ENCODE assay signal across 8 mouse cellular contexts in the genomic region with DNA sequence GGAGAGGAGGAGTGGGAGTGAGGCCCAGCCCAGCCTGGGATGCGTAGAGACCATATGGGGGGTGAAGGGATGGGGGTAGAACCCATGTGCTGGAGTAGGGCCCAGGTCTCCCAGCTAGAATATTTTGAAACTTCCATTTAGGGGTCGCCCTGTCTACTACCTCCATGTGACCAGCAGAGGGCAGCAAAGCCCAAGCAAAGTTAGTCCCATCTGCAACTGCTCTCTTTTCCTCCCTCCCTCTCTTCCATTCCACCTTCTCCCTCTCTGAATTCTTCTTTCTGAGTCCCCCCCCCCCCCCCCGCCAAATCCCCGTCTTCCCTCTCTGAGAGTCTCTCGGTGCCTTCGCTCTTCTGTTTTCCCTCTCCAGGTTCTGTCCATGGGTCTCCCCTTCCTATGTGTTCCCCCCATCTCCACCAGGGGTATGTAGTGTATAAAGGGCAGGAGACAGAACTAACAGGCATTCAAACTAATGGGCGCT. TPM values are rescaled to one million over a fixed set of nuclear protein-coding genes. Genes with fewer than 3 reads are reported as not detected.
DNase-seq lines count a peak whose midpoint lies in the region; ATAC-seq and TF ChIP-seq lines count a peak whose summit lies in the region.

No protein-coding gene starts in this region.

- H3K4me1 ChIP-seq in forebrain, embryonic 11.5 days (replicated peaks; ENCODE audit: control insufficient read depth, insufficient read depth, low read length), result no peaks in the 10 kb centered on the region
- H3K4me1 ChIP-seq in hindbrain, embryonic 14.5 days (replicated peaks; ENCODE audit: control insufficient read depth, insufficient read depth, low read length), result no peaks in the 10 kb centered on the region
- no peaks in the 10 kb centered on the region for H3K4me1 ChIP-seq in limb, embryonic 12.5 days (replicated peaks)

- H3K36me3 ChIP-seq in forebrain, embryonic 11.5 days (ENCODE audit: control insufficient read depth, insufficient read depth, low read length), result no peaks in the 10 kb centered on the region
- no peaks in the 10 kb centered on the region for H3K36me3 ChIP-seq in hindbrain, embryonic 14.5 days (replicated peaks; ENCODE audit: control insufficient read depth, insufficient read depth)
- H3K36me3 ChIP-seq in limb, embryonic 12.5 days, result no peaks in the 10 kb centered on the region
- no peaks in the 10 kb centered on the region for H3K36me3 ChIP-seq in myocyte (ENCODE audit: control insufficient read depth, insufficient read depth)

- no peak overlapping the region for H3K27ac ChIP-seq in forebrain, embryonic 11.5 days (ENCODE audit: low read depth, low read length)
- H3K27ac ChIP-seq in hindbrain, embryonic 14.5 days, result no peak overlapping the region
- H3K27ac ChIP-seq in limb, embryonic 12.5 days, result no peak overlapping the region

- peak; percentile 68 for DNase-seq in urinary bladder, postnatal 14 days (ENCODE audit: low spot score)
- DNase-seq in urinary bladder, postnatal 10 days (ENCODE audit: low spot score), result no peak
- DNase-seq in brain, adult 2 months (ENCODE audit: low read depth, low spot score), result peak; percentile 82
- DNase-seq in forebrain, embryonic 11.5 days (ENCODE audit: low spot score), result peak; percentile 84
- DNase-seq in hindbrain, embryonic 14.5 days (ENCODE audit: low spot score), result peak; percentile 86
- peak; percentile 82 for DNase-seq in testis, postnatal 10 days (ENCODE audit: low spot score)

- H3K27me3 ChIP-seq in forebrain, embryonic 11.5 days (ENCODE audit: control insufficient read depth, insufficient read depth, low read length), result peaks cover 41% of the 10 kb centered on the region
- peaks cover 72% of the 10 kb centered on the region for H3K27me3 ChIP-seq in hindbrain, embryonic 14.5 days (ENCODE audit: control insufficient read depth, insufficient read depth, low read length)
- H3K27me3 ChIP-seq in limb, embryonic 12.5 days, result peaks cover 33% of the 10 kb centered on the region
- H3K27me3 ChIP-seq in myocyte (ENCODE audit: control insufficient read depth, insufficient read depth, insufficient read length), result peaks cover 5% of the 10 kb centered on the region

- no peak overlapping the region for H3K4me2 ChIP-seq in forebrain, embryonic 11.5 days (ENCODE audit: low read depth, low read length, severe bottlenecking)
- H3K4me2 ChIP-seq in hindbrain, embryonic 14.5 days (replicated peaks), result no peak overlapping the region
- H3K4me2 ChIP-seq in limb, embryonic 12.5 days, result peak overlapping the region; percentile 42
- H3K4me2 ChIP-seq in myocyte (ENCODE audit: low read depth), result peak overlapping the region; percentile 61

- no peak overlapping the region for H3K9ac ChIP-seq in forebrain, embryonic 11.5 days (ENCODE audit: low read length)
- no peak overlapping the region for H3K9ac ChIP-seq in hindbrain, embryonic 14.5 days
- no peak overlapping the region for H3K9ac ChIP-seq in limb, embryonic 12.5 days (replicated peaks)

- no peak overlapping the region for H3ac ChIP-seq in myocyte (ENCODE audit: control insufficient read depth, insufficient read length)

- peak; percentile 63 for ATAC-seq in forebrain, embryonic 11.5 days (replicated peaks; ENCODE audit: low FRiP score)
- ATAC-seq in hindbrain, embryonic 14.5 days (ENCODE audit: low FRiP score), result peak; percentile 75
- ATAC-seq in limb, embryonic 12.5 days (ENCODE audit: insufficient number of reproducible peaks, insufficient read depth, low FRiP score, low TSS enrichment, low read depth), result peak; percentile 38; the same call in 1 of the 2 replicates

- no peak for TF ChIP-seq POLR2A in myocyte (IDR thresholded peaks at IDR 0.05; ENCODE audit: insufficient read length, low read depth)

- no peaks in the 10 kb centered on the region for H3K9me3 ChIP-seq in forebrain, embryonic 11.5 days (ENCODE audit: control insufficient read depth, low read length)
- no peaks in the 10 kb centered on the region; the same call in 1 of the 2 replicates for H3K9me3 ChIP-seq in hindbrain, embryonic 14.5 days (ENCODE audit: control insufficient read depth, low read length)
- no peaks in the 10 kb centered on the region for H3K9me3 ChIP-seq in limb, embryonic 12.5 days

- H3K4me3 ChIP-seq in forebrain, embryonic 11.5 days (ENCODE audit: low read depth, low read length), result no peak overlapping the region
- no peak overlapping the region for H3K4me3 ChIP-seq in hindbrain, embryonic 14.5 days (replicated peaks; ENCODE audit: low read length)
- H3K4me3 ChIP-seq in limb, embryonic 12.5 days (replicated peaks), result no peak overlapping the region
- H3K4me3 ChIP-seq in myocyte, result no peak overlapping the region

- 13% methylated on average over 5 of the region's 7 CpGs for WGBS in forebrain, embryonic 11.5 days
- WGBS in hindbrain, embryonic 14.5 days, result 9% methylated on average over 6 of the region's 7 CpGs
- 9% methylated on average over 6 of the region's 7 CpGs for WGBS in limb, embryonic 12.5 days

- no peaks in the 10 kb centered on the region for H3K79me2 ChIP-seq in myocyte (ENCODE audit: control insufficient read depth, insufficient read depth)

TF ChIP-seq in myocyte, 11 proteins besides CTCF, POLR2A, EP300 and RAD21:
- TF ChIP-seq TCF3 (IDR thresholded peaks at IDR 0.05; ENCODE audit: insufficient read length, low read depth) (no peak), TCF12 (IDR thresholded peaks at IDR 0.05; ENCODE audit: insufficient read depth, poor library complexity, severe bottlenecking) (no peak), REST (IDR thresholded peaks at IDR 0.05; ENCODE audit: insufficient read depth, insufficient read length) (no peak), CEBPB (IDR thresholded peaks at IDR 0.05; ENCODE audit: insufficient read depth, poor library complexity, severe bottlenecking) (no peak), POLR2AphosphoS2 (IDR thresholded peaks at IDR 0.05; ENCODE audit: insufficient read length, low read depth) (no peak), MYOD1 (IDR thresholded peaks at IDR 0.05; ENCODE audit: control insufficient read depth in 1 of 3, insufficient read length in 2 of 3, low read depth in 2 of 3) (no peak), SRF (IDR thresholded peaks at IDR 0.05; ENCODE audit: control insufficient read depth, insufficient read length, low read depth) (no peak), MYOG (IDR thresholded peaks at IDR 0.05; ENCODE audit: control insufficient read depth in 1 of 3, insufficient read depth in 1 of 3, insufficient read length in 2 of 3, low read depth in 2 of 3) (no peak), MAX (IDR thresholded peaks at IDR 0.05; ENCODE audit: low read depth) (no peak), E2F4 (IDR thresholded peaks at IDR 0.05; ENCODE audit: insufficient read depth) (no peak), USF1 (IDR thresholded peaks at IDR 0.05; ENCODE audit: low read depth) (no peak)

RNA-seq across cellular contexts. Expression of a gene that starts 20.4 kb away (rescaled TPM):
- polyA plus RNA-seq in forebrain, embryonic 11.5 days (2014; fragmentation: Nextera tagmentation; extraction: Ambion mirVana), result 31.0 and 33.3 TPM in 2 replicates
- 1.3 and 12.9 TPM in 2 replicates for polyA plus RNA-seq in hindbrain, embryonic 14.5 days (2014; fragmentation: Nextera tagmentation; extraction: Ambion mirVana)
- polyA plus RNA-seq in limb, embryonic 12.5 days (2016; fragmentation: Nextera tagmentation; extraction: Ambion mirVana), result 0.26 and 0.31 TPM in 2 replicates
- not detected for polyA plus RNA-seq in myocyte (2012; fragmentation: generic; extraction: Trizol)

Comparison
In these comparisons a context has a peak if more than half of its experiments do, and no peak if none do; other contexts are left out.
1. H3K4me2 ChIP-seq: peak in limb, embryonic 12.5 days (single experiment) and myocyte (single experiment); none in forebrain, embryonic 11.5 days (single experiment) and hindbrain, embryonic 14.5 days (single experiment).
2. Peak in every context shown above with its lines, with median percentiles within 50 percentile points of each other: ATAC-seq.